Mouse (Mus musculus) CH12.LX (cell line): ENCODE data around the gene Socs7. TPM values are rescaled to one million over a fixed set of nuclear protein-coding genes. Genes with fewer than 3 reads are reported as not detected.

ENCODE experiments used
- DNase-seq: peaks from one replicate; pipeline ENCODE4 v3.0.0-alpha.2; 2013; ENCODE audit errors: extremely low read depth
- H3K27ac ChIP-seq: 2 replicates; pipeline ENCODE4 v1.5.1; 2012; ENCODE audit warnings: low read depth, mild to moderate bottlenecking, control low read depth, moderate library complexity; ENCODE audit not compliant: insufficient read depth
- H3K27me3 ChIP-seq: replicated peaks from 2 replicates; pipeline ENCODE3; 2012; ENCODE audit warnings: inconsistent platforms
- H3K36me3 ChIP-seq, 2 experiments: replicated peaks in 1 of 2; 2 replicates each; pipeline versions ENCODE3 to v1.6.1; 2012; ENCODE audit warnings: inconsistent platforms in 1 of 2, low read length in 1 of 2, mild to moderate bottlenecking in 1 of 2, mixed read lengths in 1 of 2, moderate library complexity in 1 of 2; ENCODE audit not compliant: control insufficient read depth in 1 of 2, insufficient read depth in 1 of 2
- H3K4me1 ChIP-seq, 2 experiments: 2 replicates each; pipeline ENCODE4 v1.6.1; 2012; ENCODE audit warnings: inconsistent platforms in 1 of 2, moderate library complexity in 1 of 2; ENCODE audit not compliant: insufficient read depth in 2 of 2, control insufficient read depth in 1 of 2
- H3K4me2 ChIP-seq: 2 replicates; pipeline ENCODE4 v1.6.1; 2012; ENCODE audit warnings: low read depth, mild to moderate bottlenecking, control low read depth; ENCODE audit not compliant: poor library complexity, insufficient read depth, severe bottlenecking
- H3K4me3 ChIP-seq, 3 experiments: fragments of 150-350 bp in 1 of 3; sonication (generic) in 1 of 3; replicated peaks in 1 of 3; 2 replicates each; pipeline versions ENCODE3 to v1.5.1; 2011 to 2012; ENCODE audit warnings: low read depth in 2 of 3, low read length in 2 of 3, mild to moderate bottlenecking in 2 of 3, moderate library complexity in 2 of 3, control low read depth in 1 of 3, improper control_type of control experiment in 1 of 3, inconsistent platforms in 1 of 3, mixed read lengths in 1 of 3; ENCODE audit not compliant: poor library complexity in 1 of 3
- H3K79me2 ChIP-seq: replicated peaks from 2 replicates; pipeline ENCODE4 v1.6.1; 2012; ENCODE audit warnings: mild to moderate bottlenecking, moderate library complexity; ENCODE audit not compliant: control insufficient read depth, poor library complexity, insufficient read depth, severe bottlenecking; ENCODE audit errors: extremely low read depth
- H3K9ac ChIP-seq: 2 replicates; pipeline ENCODE4 v1.6.1; 2012; ENCODE audit warnings: low read depth, mild to moderate bottlenecking, control low read depth, moderate library complexity; ENCODE audit not compliant: insufficient read depth
- H3K9me3 ChIP-seq: replicated peaks from 2 replicates; pipeline ENCODE3; 2012; ENCODE audit warnings: low read length, inconsistent platforms, mixed read lengths
- BHLHE40 ChIP-seq: IDR thresholded peaks from 2 replicates; pipeline ENCODE4 v1.6.1; 2011; ENCODE audit warnings: mild to moderate bottlenecking, low read depth, low read length, improper control_type of control experiment
- CTCF ChIP-seq, 2 experiments: IDR thresholded peaks in 1 of 2; conservative IDR thresholded peaks in 1 of 2; 2 replicates each; pipeline ENCODE4 v1.5.1; 2011 to 2012; ENCODE audit warnings: low read depth in 2 of 2, low read length in 2 of 2, improper control_type of control experiment in 1 of 2, inconsistent platforms in 1 of 2, mild to moderate bottlenecking in 1 of 2, moderate library complexity in 1 of 2
- ELF1 ChIP-seq: IDR thresholded peaks from 2 replicates; pipeline ENCODE4 v1.6.1; 2014; ENCODE audit warnings: low read depth, mild to moderate bottlenecking, inconsistent platforms, low read length, improper control_type of control experiment
- EP300 ChIP-seq: IDR thresholded peaks from 2 replicates; pipeline ENCODE4 v1.6.1; 2011; ENCODE audit warnings: low read length, improper control_type of control experiment
- ETS1 ChIP-seq: conservative IDR thresholded peaks from 2 replicates; pipeline ENCODE4 v1.6.1; 2012; ENCODE audit warnings: low read depth, mild to moderate bottlenecking, inconsistent platforms, low read length, improper control_type of control experiment, moderate library complexity
- HCFC1 ChIP-seq: IDR thresholded peaks from 2 replicates; pipeline ENCODE4 v1.6.1; 2012; ENCODE audit warnings: low read depth, mild to moderate bottlenecking, inconsistent platforms, low read length, improper control_type of control experiment
- IRF4 ChIP-seq: IDR thresholded peaks from 2 replicates; pipeline ENCODE4 v1.6.1; 2014; ENCODE audit warnings: low read depth, mild to moderate bottlenecking, inconsistent platforms, low read length, improper control_type of control experiment
- JUN ChIP-seq: IDR thresholded peaks from 2 replicates; pipeline ENCODE4 v1.6.1; 2011; ENCODE audit warnings: low read depth, mild to moderate bottlenecking, low read length, improper control_type of control experiment, moderate library complexity; ENCODE audit not compliant: insufficient read depth
- JUND ChIP-seq: conservative IDR thresholded peaks from 2 replicates; pipeline ENCODE4 v1.6.1; 2011; ENCODE audit warnings: low read depth, low read length, improper control_type of control experiment
- MAX ChIP-seq: IDR thresholded peaks from 2 replicates; pipeline ENCODE4 v1.6.1; 2011; ENCODE audit warnings: low read length, improper control_type of control experiment
- MAZ ChIP-seq: IDR thresholded peaks from 2 replicates; pipeline ENCODE4 v1.6.1; 2012; ENCODE audit warnings: low read depth, mild to moderate bottlenecking, inconsistent platforms, low read length, improper control_type of control experiment, moderate library complexity
- MEF2A ChIP-seq: IDR thresholded peaks from 2 replicates; pipeline ENCODE4 v1.6.1; 2014; ENCODE audit warnings: low read depth, mild to moderate bottlenecking, inconsistent platforms, low read length, improper control_type of control experiment, borderline replicate concordance
- NRF1 ChIP-seq: IDR thresholded peaks from 2 replicates; pipeline ENCODE4 v1.6.1; 2014; ENCODE audit warnings: low read depth, mild to moderate bottlenecking, inconsistent platforms, low read length, improper control_type of control experiment, moderate library complexity
- PAX5 ChIP-seq: IDR thresholded peaks from 2 replicates; pipeline ENCODE4 v1.6.1; 2012; ENCODE audit warnings: low read length, inconsistent platforms, mixed read lengths
- RCOR1 ChIP-seq: conservative IDR thresholded peaks from 2 replicates; pipeline ENCODE4 v1.6.1; 2012; ENCODE audit warnings: low read depth, mild to moderate bottlenecking, inconsistent platforms, low read length, improper control_type of control experiment
- SIN3A ChIP-seq: IDR thresholded peaks from 2 replicates; pipeline ENCODE4 v1.6.1; 2012; ENCODE audit warnings: low read length, improper control_type of control experiment, inconsistent platforms
- SMC3 ChIP-seq: IDR thresholded peaks from 2 replicates; pipeline ENCODE4 v1.6.1; 2011; ENCODE audit warnings: low read depth, low read length, improper control_type of control experiment
- TBP ChIP-seq: conservative IDR thresholded peaks from 2 replicates; pipeline ENCODE4 v1.6.1; 2011; ENCODE audit warnings: low read depth, low read length, improper control_type of control experiment
- USF2 ChIP-seq: conservative IDR thresholded peaks from 2 replicates; pipeline ENCODE4 v1.6.1; 2011; ENCODE audit warnings: low read depth, low read length, improper control_type of control experiment
- ZKSCAN1 ChIP-seq: IDR thresholded peaks from 2 replicates; pipeline ENCODE4 v1.6.1; 2012; ENCODE audit warnings: low read depth, inconsistent platforms, low read length, improper control_type of control experiment, borderline replicate concordance
- ZMIZ1 ChIP-seq: IDR thresholded peaks from 2 replicates; pipeline ENCODE4 v1.6.1; 2012; ENCODE audit warnings: low read depth, mild to moderate bottlenecking, inconsistent platforms, low read length, improper control_type of control experiment
- ZNF384 ChIP-seq: IDR thresholded peaks from 2 replicates; pipeline ENCODE4 v1.6.1; 2012; ENCODE audit warnings: low read depth, low read length, improper control_type of control experiment, inconsistent platforms
- dilution Hi-C: fragments of 300-500 bp; cut with MboI; formaldehyde crosslinking; loops from 2 replicates; pipeline ENCODE4 v1.14.3; 2020; ENCODE audit warnings: low sequenced_read_pairs; ENCODE audit not compliant: extremely low pct_unique_long_range_greater_than_20kb, extremely low pct_ligation_motif_present
- in situ Hi-C: fragments of 300-500 bp; cut with MboI; formaldehyde crosslinking; loops from 3 replicates; pipeline ENCODE4 v1.14.3; 2019; ENCODE audit warnings: low sequenced_read_pairs, low pct_ligation_motif_present, low pct_unique_long_range_greater_than_20kb, mixed read lengths
- polyA plus RNA-seq: library from polyadenylated mRNA; unstranded; fragments of >175 nt; gene quantifications from 2 replicates; pipeline ENCODE4 v1.2.1, GENCODE M21; 2012; ENCODE audit warnings: low read depth; ENCODE audit not compliant: insufficient read length
- total RNA-seq, 2 experiments: library from RNA; depleted of rRNA; stranded (reverse); fragments of 300-350 nt in 1 of 2; fragments of >200 nt in 1 of 2; gene quantifications; 2 replicates each; pipeline ENCODE4 v1.2.3; 2012 to 2014

The Socs7 gene
- total and polyA plus RNA-seq, 3 experiments, result 11.9 to 17.4 (median 15.1) TPM

DNA sequence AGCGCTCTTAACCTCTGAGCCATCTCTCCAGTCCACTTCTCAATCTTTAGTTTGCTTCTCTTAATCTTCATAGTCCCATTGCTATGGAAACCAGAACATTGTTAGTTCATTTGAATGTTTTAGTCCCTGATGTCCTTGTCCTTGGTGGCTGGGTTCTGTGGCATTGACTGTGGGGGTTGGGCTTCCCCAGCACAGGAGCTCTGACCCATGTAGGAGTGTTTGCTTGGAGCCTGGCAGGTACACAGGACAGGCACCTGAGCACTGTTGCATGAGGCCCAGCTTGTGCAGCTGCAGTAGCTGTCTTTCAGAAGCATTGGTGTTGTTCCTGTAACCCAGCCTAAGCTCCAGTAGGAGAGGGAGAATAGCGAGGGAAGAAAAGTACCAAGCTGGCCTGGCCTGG, 25.5 kb downstream of the Socs7 start:
- H3K36me3 ChIP-seq, result peaks cover 35 to 82% of the 10 kb centered on the region in 2 experiments
- no peaks in the 10 kb centered on the region for H3K9me3 ChIP-seq
- no peak overlapping the region for H3K9ac ChIP-seq
- TF ChIP-seq TBP, result no peak
- no peak for TF ChIP-seq EP300
- TF ChIP-seq SIN3A, result no peak
- no peak for TF ChIP-seq ZMIZ1
- TF ChIP-seq ELF1, result no peak
- TF ChIP-seq BHLHE40, result no peak
- no peak for TF ChIP-seq IRF4
- TF ChIP-seq USF2, result no peak
- no peak for TF ChIP-seq HCFC1
- in situ Hi-C loops, result no loop called here
- H3K4me1 ChIP-seq, result no peaks in the 10 kb centered on the region
- dilution Hi-C loops, result no loop called here
- no peak overlapping the region for H3K27ac ChIP-seq
- no peaks in the 10 kb centered on the region for H3K27me3 ChIP-seq
- H3K4me2 ChIP-seq, result no peak overlapping the region
- no peak for DNase-seq
- H3K79me2 ChIP-seq, result no peaks in the 10 kb centered on the region
- H3K4me3 ChIP-seq, result no peak overlapping the region

DNA sequence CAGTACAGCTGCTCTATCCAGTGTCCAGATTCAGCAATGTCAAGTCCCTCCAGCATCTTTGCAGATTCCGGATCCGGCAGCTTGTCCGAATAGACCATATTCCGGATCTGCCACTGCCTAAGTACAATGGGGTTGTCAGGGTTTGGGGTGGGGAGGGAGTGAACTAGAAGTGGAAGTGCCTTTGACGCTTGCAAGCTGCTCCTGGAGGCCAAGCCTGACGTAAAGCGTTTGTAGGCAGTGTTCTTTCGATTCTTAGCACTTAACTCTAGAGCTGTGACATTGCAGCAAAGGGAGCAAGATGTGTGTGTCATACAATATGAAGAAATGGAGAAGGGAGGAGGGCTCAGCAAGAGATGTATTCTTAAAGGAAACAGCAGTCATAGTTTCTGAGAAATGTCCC, 26.8 kb downstream of the Socs7 start:
- no peaks in the 10 kb centered on the region for H3K4me1 ChIP-seq
- no peak for TF ChIP-seq RCOR1
- no peak for TF ChIP-seq IRF4
- TF ChIP-seq HCFC1, result no peak
- no peak for TF ChIP-seq SMC3
- no peak for TF ChIP-seq ZNF384
- no peak for TF ChIP-seq JUND
- TF ChIP-seq JUN, result no peak
- TF ChIP-seq PAX5, result no peak
- no peaks in the 10 kb centered on the region for H3K79me2 ChIP-seq
- H3K36me3 ChIP-seq, result peaks cover 37 to 82% of the 10 kb centered on the region in 2 experiments
- no peak overlapping the region for H3K4me2 ChIP-seq
- no peak overlapping the region for H3K4me3 ChIP-seq
- in situ Hi-C loops, result no loop called here
- H3K27ac ChIP-seq, result no peak overlapping the region
- no peak overlapping the region for H3K9ac ChIP-seq
- dilution Hi-C loops, result no loop called here
- no peaks in the 10 kb centered on the region for H3K27me3 ChIP-seq
- H3K9me3 ChIP-seq, result no peaks in the 10 kb centered on the region
- DNase-seq, result no peak

DNA sequence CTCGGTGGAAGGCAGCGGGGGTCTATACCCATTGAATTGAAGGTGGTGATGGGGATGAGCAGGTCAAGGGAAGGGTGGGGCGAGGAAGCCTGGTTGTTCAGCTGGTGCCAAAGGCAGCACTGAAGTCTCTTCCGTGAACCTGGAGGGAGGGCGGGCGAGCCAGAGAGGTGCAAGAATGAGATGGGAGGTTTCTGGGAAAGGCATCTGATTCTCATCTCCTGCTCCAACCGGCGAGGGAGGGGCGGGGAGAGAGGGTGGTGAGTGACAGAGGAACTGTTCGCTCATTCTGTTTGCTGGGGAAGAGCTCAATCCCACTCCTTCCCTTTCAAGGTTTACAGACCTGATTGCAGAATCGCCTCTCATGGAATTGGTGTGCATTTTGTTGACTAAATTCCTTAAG, 31.3 kb downstream of the Socs7 start:
- no peak overlapping the region for H3K4me3 ChIP-seq
- TF ChIP-seq MAZ, result no peak
- TF ChIP-seq ZKSCAN1, result no peak
- no peak for TF ChIP-seq CTCF (conservative IDR thresholded peaks at IDR 0.05 in 1 of 2, IDR thresholded peaks at IDR 0.05 in 1 of 2; ENCODE audit: low read depth in 2 of 2, low read length in 2 of 2)
- no peak for TF ChIP-seq MAX
- no peak for TF ChIP-seq USF2
- TF ChIP-seq MEF2A, result no peak
- TF ChIP-seq IRF4, result no peak
- no peak for TF ChIP-seq NRF1
- no peak for TF ChIP-seq ETS1
- no peak for TF ChIP-seq SMC3
- TF ChIP-seq ZMIZ1, result no peak
- no peak for TF ChIP-seq JUND
- TF ChIP-seq, all 38 proteins: peak for 0
- Histone ChIP-seq H3K9ac (no peak overlapping the region), H3K4me2 (no peak overlapping the region), H3K9me3 (no peaks in the 10 kb centered on the region), H3K27ac (no peak overlapping the region), H3K79me2 (no peaks in the 10 kb centered on the region), H3K27me3 (no peaks in the 10 kb centered on the region), H3K36me3 (peaks cover 45 to 86% of the 10 kb centered on the region in 2 experiments), H3K4me1 (no peaks in the 10 kb centered on the region)
- in situ Hi-C loops, result no loop called here
- no peak for DNase-seq
- dilution Hi-C loops, result no loop called here
